Mouse (Mus musculus) cerebellum, adult 2 months (tissue): ENCODE data around the gene Gm8947. TPM values are rescaled to one million over a fixed set of nuclear protein-coding genes. Genes with fewer than 3 reads are reported as not detected.

Source experiments
- DNase-seq, 2 experiments: peaks; one replicate each; pipeline ENCODE4 v3.0.0; 2021
- H3K27ac ChIP-seq: fragments of 200-500 bp; 2 replicates; pipeline ENCODE4 v1.5.1; 2012; ENCODE audit warnings: low read length, control low read depth, inconsistent platforms; ENCODE audit not compliant: insufficient read depth
- H3K27me3 ChIP-seq: fragments of 200-500 bp; 2 replicates; pipeline ENCODE4 v1.6.1; 2012; ENCODE audit warnings: inconsistent platforms, mild to moderate bottlenecking, low read length, moderate library complexity; ENCODE audit not compliant: control insufficient read depth, insufficient read depth
- H3K4me1 ChIP-seq: fragments of 200-500 bp; 2 replicates; pipeline ENCODE4 v1.6.1; 2011; ENCODE audit warnings: low read length; ENCODE audit not compliant: control insufficient read depth, insufficient read depth
- H3K4me3 ChIP-seq: fragments of 200-500 bp; replicated peaks from 2 replicates; pipeline ENCODE3; 2011; ENCODE audit warnings: mild to moderate bottlenecking, low read depth, low read length, control low read depth; ENCODE audit not compliant: insufficient read depth
- CTCF ChIP-seq: fragments of 200-500 bp; IDR thresholded peaks from 2 replicates; pipeline ENCODE4 v1.5.1; 2011; ENCODE audit warnings: low read depth, mild to moderate bottlenecking, control low read depth, low read length, moderate library complexity, borderline replicate concordance; ENCODE audit not compliant: insufficient read depth
- POLR2A ChIP-seq: fragments of 200-500 bp; IDR thresholded peaks from 2 replicates; pipeline ENCODE4 v1.6.1; 2011; ENCODE audit warnings: low read length, control low read depth, borderline replicate concordance; ENCODE audit not compliant: insufficient read depth
- whole genome bisulfite sequencing: fragments of 180-500 bp; shearing (Covaris S2); methylation state at CpG from one replicate; pipeline ENCODE4 v1.1.7; 2018; 5-methylcytosine and 5-hydroxymethylcytosine counted together
- polyA plus RNA-seq: library from polyadenylated mRNA; depleted of rRNA; stranded (reverse); fragments of >200 nt; gene quantifications from 2 replicates; pipeline ENCODE4 v1.2.3, GENCODE M21; 2012

Gene Gm8947
- polyA plus RNA-seq, 1 experiment = not detected

- no peaks in the 10 kb centered on the region for H3K4me1 ChIP-seq
- no peaks in the 10 kb centered on the region for H3K27me3 ChIP-seq
- no peak overlapping the region for H3K4me3 ChIP-seq
- 77% methylated on average over 2 of the region's 2 CpGs for WGBS
- no peak for DNase-seq
- H3K27ac ChIP-seq = no peak overlapping the region
- no peak for TF ChIP-seq POLR2A
- no peak for TF ChIP-seq CTCF
These were observed 22.7 kb downstream of the Gm8947 start for GRCm38 (mm10) chr1:151214862-151215261.

DNA sequence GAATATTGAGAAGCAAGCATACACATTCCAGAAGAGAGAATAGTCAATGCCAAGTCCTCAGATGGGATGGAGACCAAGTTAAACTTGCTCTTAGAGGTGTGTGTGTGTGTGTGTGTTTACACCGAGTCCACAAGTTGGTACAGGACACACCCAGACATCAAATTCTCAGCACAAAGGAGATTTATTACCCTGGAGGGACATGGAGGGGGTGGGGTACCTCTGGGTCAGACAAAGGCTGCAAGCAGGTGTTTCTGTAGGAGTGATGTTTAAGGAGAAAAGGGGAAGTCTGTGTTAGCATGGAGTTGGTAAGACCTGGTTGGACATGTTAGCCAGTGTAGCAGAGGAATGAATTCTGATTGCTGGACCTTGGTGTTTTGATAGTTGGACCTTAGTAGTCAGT, 23.8 kb downstream of the Gm8947 start:
- WGBS = 78% methylated on average over 1 of the region's 1 CpGs
- TF ChIP-seq CTCF = no peak
- no peak for TF ChIP-seq POLR2A
- no peaks in the 10 kb centered on the region for H3K4me1 ChIP-seq
- H3K27ac ChIP-seq = no peak overlapping the region
- no peak overlapping the region for H3K4me3 ChIP-seq
- DNase-seq = no peak
- H3K27me3 ChIP-seq = no peaks in the 10 kb centered on the region

DNA sequence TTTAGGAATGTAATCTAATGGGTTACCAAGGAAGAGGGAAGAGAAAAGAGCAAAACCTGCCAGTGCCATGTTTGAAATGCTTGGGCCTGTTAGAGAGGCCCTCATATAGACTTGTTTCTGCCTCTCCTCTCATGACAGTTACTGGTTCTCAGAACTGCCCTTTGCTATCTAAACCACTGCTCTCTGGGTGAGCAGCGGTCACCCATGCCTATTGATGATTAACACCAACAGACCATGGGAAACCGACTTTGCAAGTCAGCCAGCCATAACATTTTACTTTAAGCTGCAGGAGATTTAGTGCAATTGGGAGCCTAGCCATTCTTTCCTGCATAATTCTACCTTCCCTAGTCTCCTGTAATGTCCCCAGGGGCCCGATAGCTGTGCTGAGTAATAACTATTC, 24.2 kb downstream of the Gm8947 start:
- 61% methylated on average over 3 of the region's 3 CpGs for WGBS
- Histone ChIP-seq H3K27me3 (no peaks in the 10 kb centered on the region), H3K4me1 (no peaks in the 10 kb centered on the region), H3K4me3 (no peak overlapping the region), H3K27ac (no peak overlapping the region)
- no peak for DNase-seq
- no peak for TF ChIP-seq CTCF
- TF ChIP-seq POLR2A = no peak

GRCm38 (mm10) chr1:151219045-151219444, 26.9 kb downstream of the Gm8947 start:
- Histone ChIP-seq H3K4me3 (no peak overlapping the region), H3K27me3 (no peaks in the 10 kb centered on the region), H3K4me1 (no peaks in the 10 kb centered on the region), H3K27ac (no peak overlapping the region)
- TF ChIP-seq CTCF = no peak
- no peak for TF ChIP-seq POLR2A
- DNase-seq = no peak
- 91% methylated on average over 5 of the region's 5 CpGs for WGBS

GRCm38 (mm10) chr1:151220098-151220497, 27.9 kb downstream of the Gm8947 start:
- H3K4me1 ChIP-seq = no peaks in the 10 kb centered on the region
- WGBS = 63% methylated on average over 7 of the region's 7 CpGs
- no peaks in the 10 kb centered on the region for H3K27me3 ChIP-seq
- no peak overlapping the region for H3K4me3 ChIP-seq
- TF ChIP-seq POLR2A (no peak), CTCF (no peak)
- no peak for DNase-seq
- no peak overlapping the region for H3K27ac ChIP-seq

DNA sequence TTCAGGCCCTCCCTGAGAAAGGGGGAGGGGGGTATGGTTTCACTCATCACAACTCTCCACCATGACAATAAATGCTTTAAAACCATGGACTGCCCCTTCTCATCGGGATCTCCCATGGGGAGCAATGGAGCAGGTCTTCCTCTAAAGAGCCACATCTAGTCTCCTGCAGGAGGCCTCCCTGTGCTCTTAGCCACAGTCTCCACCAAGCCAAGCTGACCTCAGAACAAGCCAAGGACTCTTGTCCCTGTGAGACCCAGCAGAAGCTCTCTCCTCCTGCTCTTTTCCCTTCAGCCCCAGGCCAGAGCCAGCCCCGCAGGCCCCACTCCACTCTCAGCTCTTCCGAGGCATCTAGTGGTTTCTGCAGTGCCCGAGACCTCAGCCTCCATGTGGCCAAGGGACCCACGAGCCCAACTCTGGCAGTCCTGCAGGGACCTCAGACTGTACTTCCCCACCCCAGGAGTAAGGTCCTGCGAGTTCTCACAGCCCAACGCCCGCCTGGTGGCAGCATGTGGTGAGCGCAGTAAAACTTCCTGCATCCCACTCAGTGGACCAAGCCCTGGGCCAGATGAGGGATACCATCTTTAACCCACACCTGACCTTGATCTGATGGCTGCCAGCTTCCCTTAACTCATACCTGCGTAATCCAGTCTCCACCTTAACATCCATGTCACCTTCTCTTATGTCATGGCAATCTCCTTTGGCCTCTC, 30.5 kb downstream of the Gm8947 start:
- Histone ChIP-seq H3K4me3 (no peak overlapping the region), H3K27me3 (no peaks in the 10 kb centered on the region), H3K27ac (no peak overlapping the region), H3K4me1 (no peaks in the 10 kb centered on the region)
- DNase-seq = no peak
- TF ChIP-seq POLR2A (no peak), CTCF (no peak)
- 86% methylated on average over 10 of the region's 10 CpGs for WGBS

GRCm38 (mm10) chr1:151223377-151223776, 31.2 kb downstream of the Gm8947 start:
- no peak for DNase-seq
- 88% methylated on average over 1 of the region's 1 CpGs for WGBS
- Histone ChIP-seq H3K4me1 (no peaks in the 10 kb centered on the region), H3K27ac (no peak overlapping the region), H3K4me3 (no peak overlapping the region), H3K27me3 (no peaks in the 10 kb centered on the region)
- TF ChIP-seq POLR2A (no peak), CTCF (no peak)

DNA sequence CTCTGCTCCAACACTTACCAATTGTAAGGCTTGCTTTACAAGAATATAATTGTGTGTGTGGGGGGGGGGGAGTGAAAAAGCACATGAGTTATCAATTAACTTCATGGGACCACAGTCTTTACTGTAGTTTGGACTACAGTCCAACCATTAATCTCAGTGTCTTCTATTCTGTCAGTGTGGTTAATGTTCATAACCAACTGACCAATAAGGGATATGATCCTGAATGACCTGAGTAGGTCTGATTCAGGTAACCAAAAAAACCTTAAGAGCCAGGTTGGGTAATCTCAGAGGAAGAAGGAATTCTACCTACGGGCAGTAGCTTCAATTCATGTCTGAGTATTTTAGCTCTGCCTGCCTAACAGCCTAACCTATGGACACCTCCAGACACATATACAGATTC, 32.4 kb downstream of the Gm8947 start:
- Histone ChIP-seq H3K4me3 (no peak overlapping the region), H3K4me1 (no peaks in the 10 kb centered on the region), H3K27ac (no peak overlapping the region), H3K27me3 (no peaks in the 10 kb centered on the region)
- DNase-seq = no peak
- TF ChIP-seq POLR2A (no peak), CTCF (no peak)
- WGBS = 95% methylated on average over 1 of the region's 1 CpGs
